Mouse (Mus musculus): ENCODE data around the gene Tns3. TPM values are rescaled to one million over a fixed set of nuclear protein-coding genes. Genes with fewer than 3 reads are reported as not detected.

Gene Tns3
- polyA plus RNA-seq, 1 experiment = not detected

- Histone ChIP-seq H3K4me1 (ENCODE audit: control insufficient read depth, insufficient read depth, low read length) (peaks cover 14% of the 10 kb centered on the region), H3K27ac (ENCODE audit: insufficient read depth, low read depth, low read length) (no peak overlapping the region), H3K4me3 (ENCODE audit: insufficient read depth, low read depth, low read length) (no peak overlapping the region)
- WGBS = 94% methylated on average over 3 of the region's 3 CpGs
- no peak for TF ChIP-seq CTCF (IDR thresholded peaks at IDR 0.05; ENCODE audit: insufficient read depth, low read depth, low read length)
- TF ChIP-seq POLR2A (IDR thresholded peaks at IDR 0.05; ENCODE audit: insufficient read depth, low read depth, low read length) = no peak
These were observed 71.2 kb downstream of the Tns3 start for GRCm38 (mm10) chr11:8593172-8593571.

GRCm38 (mm10) chr11:8591271-8591670, 73.1 kb downstream of the Tns3 start:
- WGBS = 85% methylated on average over 5 of the region's 5 CpGs
- no peak for TF ChIP-seq POLR2A (IDR thresholded peaks at IDR 0.05; ENCODE audit: insufficient read depth, low read depth, low read length)
- TF ChIP-seq CTCF (IDR thresholded peaks at IDR 0.05; ENCODE audit: insufficient read depth, low read depth, low read length) = no peak
- H3K27ac ChIP-seq (ENCODE audit: insufficient read depth, low read depth, low read length) = no peak overlapping the region

GRCm38 (mm10) chr11:8589226-8589905, 75.0 kb downstream of the Tns3 start:
- Histone ChIP-seq H3K4me3 (ENCODE audit: insufficient read depth, low read depth, low read length) (no peak overlapping the region), H3K4me1 (ENCODE audit: control insufficient read depth, insufficient read depth, low read length) (peaks cover 13% of the 10 kb centered on the region), H3K27ac (ENCODE audit: insufficient read depth, low read depth, low read length) (0 out of 2 replicates have a peak overlapping the region, but pooled peaks have one; percentile 5)
- 25% methylated on average over 9 of the region's 9 CpGs for WGBS
- TF ChIP-seq CTCF (IDR thresholded peaks at IDR 0.05; ENCODE audit: insufficient read depth, low read depth, low read length) (no peak), POLR2A (IDR thresholded peaks at IDR 0.05; ENCODE audit: insufficient read depth, low read depth, low read length) (no peak)

More at GRCm38 (mm10) chr11:8591271-8591670, 73.1 kb downstream of the Tns3 start:
- H3K4me1 ChIP-seq (ENCODE audit: control insufficient read depth, insufficient read depth, low read length) = peaks cover 10% of the 10 kb centered on the region
- no peak overlapping the region for H3K4me3 ChIP-seq (ENCODE audit: insufficient read depth, low read depth, low read length)

GRCm38 (mm10) chr11:8587941-8588340, 76.4 kb downstream of the Tns3 start:
- no peak overlapping the region for H3K4me3 ChIP-seq (ENCODE audit: insufficient read depth, low read depth, low read length)
- peaks cover 13% of the 10 kb centered on the region for H3K4me1 ChIP-seq (ENCODE audit: control insufficient read depth, insufficient read depth, low read length)
- no peak overlapping the region for H3K27ac ChIP-seq (ENCODE audit: insufficient read depth, low read depth, low read length)
- TF ChIP-seq CTCF (IDR thresholded peaks at IDR 0.05; ENCODE audit: insufficient read depth, low read depth, low read length) = no peak
- no peak for TF ChIP-seq POLR2A (IDR thresholded peaks at IDR 0.05; ENCODE audit: insufficient read depth, low read depth, low read length)
- WGBS = 94% methylated on average over 3 of the region's 3 CpGs

GRCm38 (mm10) chr11:8586996-8587644, 77.2 kb downstream of the Tns3 start:
- TF ChIP-seq POLR2A (IDR thresholded peaks at IDR 0.05; ENCODE audit: insufficient read depth, low read depth, low read length) (no peak), CTCF (IDR thresholded peaks at IDR 0.05; ENCODE audit: insufficient read depth, low read depth, low read length) (no peak)
- Histone ChIP-seq H3K4me3 (ENCODE audit: insufficient read depth, low read depth, low read length) (no peak overlapping the region), H3K4me1 (ENCODE audit: control insufficient read depth, insufficient read depth, low read length) (peaks cover 13% of the 10 kb centered on the region), H3K27ac (ENCODE audit: insufficient read depth, low read depth, low read length) (no peak overlapping the region)
- 71% methylated on average over 10 of the region's 10 CpGs for WGBS

GRCm38 (mm10) chr11:8586374-8586773, 78.0 kb downstream of the Tns3 start:
- TF ChIP-seq POLR2A (IDR thresholded peaks at IDR 0.05; ENCODE audit: insufficient read depth, low read depth, low read length) (no peak), CTCF (IDR thresholded peaks at IDR 0.05; ENCODE audit: insufficient read depth, low read depth, low read length) (no peak)
- Histone ChIP-seq H3K4me3 (ENCODE audit: insufficient read depth, low read depth, low read length) (no peak overlapping the region), H3K27ac (ENCODE audit: insufficient read depth, low read depth, low read length) (no peak overlapping the region), H3K4me1 (ENCODE audit: control insufficient read depth, insufficient read depth, low read length) (peaks cover 13% of the 10 kb centered on the region)
- WGBS = 74% methylated on average over 2 of the region's 2 CpGs

GRCm38 (mm10) chr11:8585686-8586085, 78.6 kb downstream of the Tns3 start:
- no peak overlapping the region for H3K27ac ChIP-seq (ENCODE audit: insufficient read depth, low read depth, low read length)
- H3K4me3 ChIP-seq (ENCODE audit: insufficient read depth, low read depth, low read length) = no peak overlapping the region
- WGBS = 85% methylated on average over 3 of the region's 3 CpGs
- TF ChIP-seq POLR2A (IDR thresholded peaks at IDR 0.05; ENCODE audit: insufficient read depth, low read depth, low read length) (no peak), CTCF (IDR thresholded peaks at IDR 0.05; ENCODE audit: insufficient read depth, low read depth, low read length) (no peak)
- H3K4me1 ChIP-seq (ENCODE audit: control insufficient read depth, insufficient read depth, low read length) = peaks cover 13% of the 10 kb centered on the region

GRCm38 (mm10) chr11:8584925-8585324, 79.4 kb downstream of the Tns3 start:
- no peak overlapping the region for H3K27ac ChIP-seq (ENCODE audit: insufficient read depth, low read depth, low read length)
- H3K4me3 ChIP-seq (ENCODE audit: insufficient read depth, low read depth, low read length) = no peak overlapping the region
- WGBS = 64% methylated on average over 1 of the region's 1 CpGs
- TF ChIP-seq CTCF (IDR thresholded peaks at IDR 0.05; ENCODE audit: insufficient read depth, low read depth, low read length) (no peak), POLR2A (IDR thresholded peaks at IDR 0.05; ENCODE audit: insufficient read depth, low read depth, low read length) (no peak)
- peaks cover 11% of the 10 kb centered on the region for H3K4me1 ChIP-seq (ENCODE audit: control insufficient read depth, insufficient read depth, low read length)

- Histone ChIP-seq H3K27ac (ENCODE audit: insufficient read depth, low read depth, low read length) (no peak overlapping the region), H3K4me1 (ENCODE audit: control insufficient read depth, insufficient read depth, low read length) (peaks cover 6% of the 10 kb centered on the region), H3K4me3 (ENCODE audit: insufficient read depth, low read depth, low read length) (no peak overlapping the region)
- TF ChIP-seq CTCF (IDR thresholded peaks at IDR 0.05; ENCODE audit: insufficient read depth, low read depth, low read length) = no peak
- no peak for TF ChIP-seq POLR2A (IDR thresholded peaks at IDR 0.05; ENCODE audit: insufficient read depth, low read depth, low read length)
- 66% methylated on average over 2 of the region's 2 CpGs for WGBS
These were observed 80.0 kb downstream of the Tns3 start for GRCm38 (mm10) chr11:8584307-8584706.
